Mouse (Mus musculus): ENCODE results near the gene Dcun1d1.
A peak's percentile ranks its signal among the peaks of the same experiment; 100 is the strongest.

The Dcun1d1 gene

GRCm38 (mm10) chr3:35931359-35931758 lies 5.9 kb downstream of the Dcun1d1 start:
- no peak for DNase-seq (ENCODE audit: low read depth, low spot score)

GRCm38 (mm10) chr3:35929831-35930230 lies 7.4 kb downstream of the Dcun1d1 start:
- DNase-seq (ENCODE audit: low read depth, low spot score): no peak

GRCm38 (mm10) chr3:35929406-35929805 lies 7.8 kb downstream of the Dcun1d1 start:
- no peak for DNase-seq (ENCODE audit: low read depth, low spot score)

GRCm38 (mm10) chr3:35925852-35926251 lies 11.4 kb downstream of the Dcun1d1 start:
- no peak for DNase-seq (ENCODE audit: low read depth, low spot score)

- DNase-seq (ENCODE audit: low read depth, low spot score): no peak
These were observed 13.2 kb downstream of the Dcun1d1 start for GRCm38 (mm10) chr3:35924007-35924406.

- DNase-seq (ENCODE audit: low read depth, low spot score): no peak
These were observed 13.8 kb downstream of the Dcun1d1 start for GRCm38 (mm10) chr3:35923495-35923894.

GRCm38 (mm10) chr3:35922522-35922921 lies 14.7 kb downstream of the Dcun1d1 start:
- no peak for DNase-seq (ENCODE audit: low read depth, low spot score)

- no peak for DNase-seq (ENCODE audit: low read depth, low spot score)
These were observed 19.0 kb downstream of the Dcun1d1 start for GRCm38 (mm10) chr3:35918229-35918628.

- no peak for DNase-seq (ENCODE audit: low read depth, low spot score)
These were observed 28.1 kb downstream of the Dcun1d1 start for GRCm38 (mm10) chr3:35908982-35909680.

GRCm38 (mm10) chr3:35900555-35901204 lies 36.6 kb downstream of the Dcun1d1 start:
- no peak for DNase-seq (ENCODE audit: low read depth, low spot score)

- DNase-seq (ENCODE audit: low read depth, low spot score): no peak
These were observed 38.1 kb downstream of the Dcun1d1 start for GRCm38 (mm10) chr3:35899109-35899508.

GRCm38 (mm10) chr3:35897900-35898299 lies 39.3 kb downstream of the Dcun1d1 start:
- no peak for DNase-seq (ENCODE audit: low read depth, low spot score)

- peak; percentile 28 for DNase-seq (ENCODE audit: low read depth, low spot score)
These were observed 44.1 kb downstream of the Dcun1d1 start for GRCm38 (mm10) chr3:35893156-35893555.

GRCm38 (mm10) chr3:35891123-35891522 lies 46.1 kb downstream of the Dcun1d1 start:
- no peak for DNase-seq (ENCODE audit: low read depth, low spot score)

GRCm38 (mm10) chr3:35889531-35889930 lies 47.7 kb downstream of the Dcun1d1 start:
- DNase-seq (ENCODE audit: low read depth, low spot score): no peak

GRCm38 (mm10) chr3:35883267-35883666 lies 54.0 kb downstream of the Dcun1d1 start:
- peak; percentile 9 for DNase-seq (ENCODE audit: low read depth, low spot score)

GRCm38 (mm10) chr3:35849326-35849725 lies 87.9 kb downstream of the Dcun1d1 start:
- no peak for DNase-seq (ENCODE audit: low read depth, low spot score)

Measured in ZHBTc4 (cell line).